Mouse (Mus musculus) layer of hippocampus, adult 8-10 months (tissue): ENCODE data around the gene Phlda3. TPM values are rescaled to one million over a fixed set of nuclear protein-coding genes. Genes with fewer than 3 reads are reported as not detected.

ENCODE experiments used
- DNase-seq, 2 experiments: peaks; one replicate each; pipeline ENCODE4 v3.0.0; 2022; ENCODE audit warnings: low spot score in 2 of 2
- total RNA-seq, 4 experiments: library from RNA; stranded (reverse); gene quantifications; 2 replicates each; pipeline ENCODE4 v1.2.4; 2022

Gene Phlda3
- 10 to 100 TPM; 12.4 to 15.9 (median 15.0) TPM for total RNA-seq

DNA sequence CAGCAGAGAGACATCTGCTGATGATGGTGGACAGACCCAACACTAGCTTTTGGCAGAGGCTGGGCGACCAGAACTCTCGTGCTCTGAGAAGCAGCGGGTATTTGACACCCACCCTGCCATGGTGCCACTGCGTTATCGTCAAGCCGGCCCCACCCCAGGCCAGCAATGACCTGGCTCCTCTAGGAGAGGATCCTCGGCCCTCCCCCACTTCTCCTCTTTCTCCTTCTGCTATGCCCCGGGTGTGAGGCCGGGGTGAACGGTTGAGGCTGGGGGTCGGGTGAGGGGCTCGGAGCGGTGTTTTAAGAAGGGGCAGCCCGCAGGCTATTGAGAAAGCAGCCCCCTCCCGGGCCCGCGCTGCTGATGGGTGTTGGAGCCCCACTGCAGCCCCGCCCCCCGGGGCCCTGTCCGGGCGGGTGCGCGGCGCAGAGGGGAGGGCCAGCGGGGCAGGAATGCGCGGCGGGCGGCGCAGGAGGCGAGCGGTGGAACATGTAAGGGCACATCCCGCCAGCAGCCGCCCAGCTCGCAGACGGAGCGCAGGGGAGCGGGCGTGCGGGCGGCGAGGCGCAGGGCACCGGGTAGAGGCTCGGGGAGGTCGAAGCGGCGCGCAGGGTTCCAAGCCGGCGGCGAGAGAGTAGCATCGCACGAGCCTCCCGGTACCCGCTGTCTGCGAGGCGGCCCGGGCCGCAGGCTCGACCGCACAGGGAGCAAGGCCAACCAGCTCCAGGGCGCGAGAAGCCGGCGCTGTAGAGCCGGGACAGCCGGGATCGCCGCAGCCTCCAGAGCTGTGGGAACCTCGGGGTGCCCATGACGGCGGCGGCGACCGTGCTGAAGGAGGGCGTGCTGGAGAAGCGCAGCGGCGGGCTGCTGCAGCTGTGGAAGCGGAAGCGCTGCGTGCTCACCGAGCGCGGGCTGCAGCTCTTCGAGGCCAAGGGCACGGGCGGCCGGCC, at the start of gene Phlda3:
TSS of gene Phlda3 (plus strand) at position 475 of the 947 bp plus-strand sequence.
- DNase-seq: peak in 1 of 2 experiments; percentile 41

DNA sequence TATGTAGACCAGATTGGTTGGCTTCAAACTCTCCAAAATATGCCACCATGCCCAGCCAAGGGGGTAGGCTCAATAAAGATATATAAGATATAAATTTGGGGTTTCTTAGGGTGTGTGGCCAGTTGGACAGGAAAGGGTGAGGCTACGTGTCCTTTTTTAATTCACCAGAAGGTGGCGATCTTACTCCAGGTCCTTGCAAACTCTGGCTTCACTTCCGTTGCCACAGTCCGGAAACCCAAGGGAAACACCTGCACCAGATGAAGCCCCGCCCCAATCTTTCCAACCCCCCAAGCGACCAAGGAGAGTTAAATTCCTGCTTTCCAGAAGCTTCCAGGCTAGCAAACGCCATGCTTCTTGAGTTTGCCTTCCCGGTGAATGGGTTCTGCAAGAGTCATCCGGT, 46.4 kb upstream of the Phlda3 start:
- DNase-seq: peak in 1 of 2 experiments; percentile 71

DNA sequence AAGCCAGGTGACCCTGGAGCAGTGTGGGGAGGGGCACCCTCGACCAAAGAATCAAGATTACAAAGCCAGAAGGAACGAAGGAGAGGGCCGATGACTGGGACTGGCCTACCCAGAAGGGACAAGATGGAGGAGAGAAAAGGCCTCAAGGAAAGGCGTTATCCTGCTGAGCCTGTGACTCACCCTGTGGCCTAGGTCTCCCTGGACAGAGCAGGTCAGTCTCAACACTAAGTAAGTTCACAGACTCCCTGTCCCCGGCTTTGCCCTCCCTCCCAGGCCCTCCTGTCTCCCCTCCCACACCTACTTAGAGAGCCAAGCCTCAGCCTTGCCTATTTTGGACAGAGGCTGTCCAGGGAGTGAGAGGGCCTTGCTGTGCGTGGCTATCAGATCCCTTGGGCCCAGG, 45.9 kb upstream of the Phlda3 start, which contains the start of gene Csrp1:
TSS of gene Csrp1 (plus strand) at position 79 of the 400 bp plus-strand sequence.
- no peak for DNase-seq

DNA sequence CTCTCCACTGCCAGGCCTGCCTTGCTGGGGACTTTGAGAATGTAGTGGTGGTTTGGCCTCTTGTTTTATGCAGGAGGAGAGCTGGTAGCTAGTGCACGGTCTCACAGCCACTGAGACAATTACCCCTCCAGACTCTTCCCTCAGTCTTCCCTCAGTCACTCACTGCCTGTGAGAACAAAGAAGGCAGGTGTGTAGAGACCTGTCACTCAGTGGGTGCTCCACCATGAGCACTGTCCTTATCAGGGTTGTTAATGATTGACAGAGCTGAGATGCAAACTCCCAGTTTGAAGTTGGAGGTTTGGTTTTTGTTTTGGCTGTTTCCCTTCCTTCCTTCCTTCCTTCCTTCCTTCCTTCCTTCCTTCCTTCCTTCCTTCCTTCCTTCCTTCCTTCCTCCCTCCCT, 42.9 kb upstream of the Phlda3 start:
- DNase-seq: no peak

DNA sequence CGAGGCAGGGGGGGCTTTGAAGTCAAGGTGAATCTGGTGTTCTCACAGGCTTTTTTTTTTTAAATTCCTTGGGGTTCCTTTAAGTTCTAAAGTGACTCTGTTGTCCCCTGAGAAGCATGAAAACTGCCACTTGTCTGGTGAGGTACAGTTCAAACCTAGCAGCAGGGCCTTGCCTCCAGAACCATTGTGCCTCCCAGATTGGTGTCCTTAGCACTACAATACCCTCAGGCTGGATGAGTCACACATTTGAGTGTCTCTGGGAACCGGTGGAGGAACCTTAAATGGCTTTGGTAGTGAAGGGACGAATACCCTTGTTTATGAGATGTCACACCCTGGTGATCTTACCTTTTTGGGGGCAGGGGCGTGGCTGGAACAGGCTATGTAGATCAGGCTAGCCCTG, 41.8 kb upstream of the Phlda3 start:
- no peak for DNase-seq

DNA sequence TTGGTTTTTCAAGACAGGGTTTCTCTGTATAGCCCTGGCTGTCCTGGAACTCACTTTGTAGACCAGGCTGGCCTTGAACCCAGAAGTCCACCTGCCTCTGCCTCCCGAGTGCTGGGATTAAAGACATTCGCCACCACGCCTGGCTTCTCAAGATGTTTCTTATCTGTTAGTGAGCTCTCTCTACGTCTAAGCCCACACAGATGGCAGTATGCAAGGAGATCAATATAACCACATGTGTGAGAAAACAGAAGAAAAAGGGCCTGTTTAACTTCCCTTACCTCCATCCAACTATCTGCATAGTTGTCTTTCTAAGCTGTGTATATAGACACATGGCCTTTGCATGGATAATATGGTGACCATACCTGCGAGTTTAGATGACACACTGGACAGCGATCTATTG, 40.6 kb upstream of the Phlda3 start:
- no peak for DNase-seq

DNA sequence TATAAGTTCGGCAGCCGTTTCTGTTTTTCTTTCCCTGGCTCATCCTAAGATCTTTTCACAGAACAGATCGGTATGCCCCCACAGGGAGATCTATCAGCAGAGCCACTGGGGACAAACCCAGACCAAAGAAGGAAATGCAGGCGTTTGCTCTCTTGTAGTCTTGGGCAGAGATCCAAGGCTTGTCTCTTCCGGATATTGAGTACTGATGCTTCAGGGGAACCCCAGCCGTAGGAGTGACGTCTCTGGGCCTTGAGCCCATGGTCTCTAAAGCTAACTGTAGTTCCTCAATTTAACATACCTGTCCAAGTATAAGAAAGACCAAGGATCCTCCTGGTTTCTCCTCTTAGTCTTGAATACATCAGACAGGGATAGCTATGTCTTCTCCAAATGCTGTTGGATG, 40.0 kb upstream of the Phlda3 start:
- no peak for DNase-seq

DNA sequence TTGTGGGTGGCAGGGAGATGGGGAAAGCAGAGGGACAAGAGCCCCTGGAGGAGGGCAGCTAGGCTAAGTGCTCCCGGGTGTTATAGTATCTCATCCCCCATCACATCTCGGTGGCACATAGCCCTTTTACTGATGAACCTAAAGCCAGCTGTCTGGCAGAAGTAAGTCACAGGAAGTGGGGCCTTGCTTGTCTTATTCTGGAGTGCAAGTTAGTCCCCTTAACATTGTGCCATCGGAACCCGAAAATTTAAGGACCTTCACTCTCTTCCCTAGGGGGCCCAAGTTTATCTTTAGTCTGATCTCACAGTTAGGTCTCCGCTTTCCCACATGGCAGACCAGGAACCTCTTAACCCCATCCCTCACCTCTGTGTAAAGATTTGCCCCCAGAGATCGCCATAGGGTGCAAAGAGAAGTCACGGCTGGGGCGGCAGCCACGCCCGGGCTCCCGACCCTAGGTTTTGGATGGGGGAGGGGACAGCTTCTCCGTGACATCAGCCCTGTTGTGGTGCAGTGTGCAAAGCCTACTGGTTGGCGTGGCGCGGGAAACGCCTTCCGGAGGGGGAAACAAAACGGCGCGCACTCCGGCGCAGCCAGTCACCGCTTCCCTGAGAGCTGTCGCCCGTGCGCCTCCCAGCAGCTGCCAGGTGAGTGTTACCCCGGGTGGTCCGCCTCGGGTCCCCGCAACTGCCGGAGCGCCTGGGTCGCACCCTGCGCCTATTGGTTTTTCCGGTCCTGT, 37.1 kb upstream of the Phlda3 start:
- DNase-seq: peak; percentile 84

DNA sequence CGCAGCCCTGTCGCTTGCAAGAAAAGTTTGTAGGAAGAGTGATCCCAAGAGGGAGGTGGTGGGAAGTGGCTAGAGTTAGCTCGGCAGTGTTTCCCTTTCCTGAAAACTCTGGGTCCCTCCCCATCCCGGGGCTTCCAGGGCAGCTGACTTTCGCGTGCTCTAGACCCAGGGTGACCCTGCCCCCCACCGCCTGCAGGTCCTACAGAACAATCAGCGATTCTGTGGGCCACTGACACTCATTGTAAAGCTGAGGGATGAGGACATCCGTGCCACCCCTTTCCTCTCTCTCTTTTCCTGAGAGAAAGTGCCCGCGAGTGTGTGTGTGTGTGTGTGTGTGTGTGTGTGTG, 36.6 kb upstream of the Phlda3 start:
- DNase-seq: peak; percentile 46 to 71

DNA sequence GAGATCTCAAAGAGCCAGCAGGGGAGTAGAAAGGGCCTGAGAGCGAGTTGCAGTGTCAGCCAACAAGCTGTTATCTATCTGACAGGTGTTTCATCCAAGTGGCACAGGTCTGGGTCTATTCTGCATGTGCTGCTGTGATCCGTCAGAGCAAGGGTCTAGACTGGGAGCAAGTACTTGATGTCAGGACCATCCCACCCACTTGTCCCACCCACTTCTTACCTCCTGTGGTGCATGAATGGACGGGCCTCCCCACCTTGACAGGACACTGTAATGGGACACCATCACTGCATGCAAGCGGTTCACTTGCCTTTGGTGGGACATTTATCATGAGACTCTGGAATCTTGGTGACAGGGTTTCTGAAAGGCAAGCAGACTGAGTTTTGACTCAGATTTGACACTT, 36.1 kb upstream of the Phlda3 start:
- no peak for DNase-seq

DNA sequence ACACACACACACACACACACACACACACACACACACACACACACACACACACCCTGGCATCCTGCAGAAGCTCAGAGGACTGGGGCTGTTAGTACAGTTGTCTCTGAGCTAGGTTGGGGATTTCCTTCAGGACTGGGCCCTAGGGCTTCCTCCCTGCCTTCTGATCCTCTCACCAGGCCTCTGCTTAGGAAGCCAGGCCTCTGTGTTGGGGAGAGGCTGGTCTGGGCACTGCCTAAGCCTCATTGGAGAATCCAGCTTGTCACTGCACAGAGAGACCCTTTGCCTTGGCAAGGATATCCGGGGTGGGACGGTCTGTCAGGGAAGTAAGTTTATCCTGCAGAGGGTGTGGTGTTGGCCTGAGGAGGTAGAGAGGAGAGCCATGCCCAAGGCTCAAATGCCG, 35.6 kb upstream of the Phlda3 start:
- no peak for DNase-seq

DNA sequence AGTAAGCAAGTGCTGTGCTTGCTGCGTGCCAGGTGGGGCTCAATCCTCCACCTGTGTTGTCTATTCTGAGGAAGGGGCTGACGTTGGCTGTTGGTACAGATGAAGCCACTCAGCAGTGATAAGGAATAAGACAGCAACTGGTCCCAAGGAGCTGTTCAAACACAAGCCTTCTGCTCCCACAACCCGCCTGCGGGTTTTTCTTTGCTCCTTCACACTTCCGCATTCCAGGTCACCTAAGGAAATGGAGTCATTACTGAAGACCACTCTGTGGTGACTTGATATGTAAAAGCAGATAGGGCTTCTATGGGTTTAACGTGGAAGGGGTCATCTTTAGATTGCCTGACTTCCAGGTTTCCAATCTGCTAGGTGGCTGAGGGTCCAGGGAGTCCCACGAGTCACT, 34.5 kb upstream of the Phlda3 start:
- no peak for DNase-seq

DNA sequence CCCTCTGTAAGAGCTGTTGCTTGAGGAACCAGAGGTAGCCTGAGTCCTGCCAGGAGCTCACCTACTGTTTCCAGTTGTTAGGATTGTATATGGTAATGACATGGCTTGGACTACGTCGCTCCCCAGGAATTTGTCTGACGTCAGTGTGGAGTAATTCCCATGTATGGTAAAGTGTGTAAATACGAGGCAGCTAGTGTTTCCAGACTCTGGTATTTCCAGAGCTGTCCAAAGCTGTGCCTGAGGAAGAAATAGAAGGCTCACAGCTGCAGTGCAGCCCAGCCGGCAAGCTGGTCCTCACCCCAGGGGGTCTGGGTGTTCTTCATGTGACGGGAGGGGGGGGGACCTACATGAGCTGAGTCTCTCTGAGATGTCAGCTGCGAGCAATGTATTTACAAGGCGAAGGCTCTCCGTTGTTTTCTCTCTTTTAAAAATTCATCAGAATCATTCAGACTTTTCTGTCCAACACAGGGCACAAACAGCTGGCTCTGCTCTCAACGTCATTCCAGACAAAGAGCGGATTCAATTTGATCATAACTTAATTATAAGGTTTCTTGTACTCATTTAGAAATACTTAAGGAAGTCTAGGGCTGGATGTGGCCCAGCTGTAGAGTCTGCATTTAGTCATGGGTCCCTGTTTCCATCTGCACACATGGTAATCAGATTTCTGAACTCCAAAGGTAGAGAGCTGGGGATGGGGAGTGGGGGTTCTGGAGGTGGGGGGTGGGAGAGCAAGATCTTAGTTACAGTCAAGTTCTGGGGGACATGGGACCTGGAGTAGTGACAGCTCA, 33.8 kb upstream of the Phlda3 start:
- no peak for DNase-seq

DNA sequence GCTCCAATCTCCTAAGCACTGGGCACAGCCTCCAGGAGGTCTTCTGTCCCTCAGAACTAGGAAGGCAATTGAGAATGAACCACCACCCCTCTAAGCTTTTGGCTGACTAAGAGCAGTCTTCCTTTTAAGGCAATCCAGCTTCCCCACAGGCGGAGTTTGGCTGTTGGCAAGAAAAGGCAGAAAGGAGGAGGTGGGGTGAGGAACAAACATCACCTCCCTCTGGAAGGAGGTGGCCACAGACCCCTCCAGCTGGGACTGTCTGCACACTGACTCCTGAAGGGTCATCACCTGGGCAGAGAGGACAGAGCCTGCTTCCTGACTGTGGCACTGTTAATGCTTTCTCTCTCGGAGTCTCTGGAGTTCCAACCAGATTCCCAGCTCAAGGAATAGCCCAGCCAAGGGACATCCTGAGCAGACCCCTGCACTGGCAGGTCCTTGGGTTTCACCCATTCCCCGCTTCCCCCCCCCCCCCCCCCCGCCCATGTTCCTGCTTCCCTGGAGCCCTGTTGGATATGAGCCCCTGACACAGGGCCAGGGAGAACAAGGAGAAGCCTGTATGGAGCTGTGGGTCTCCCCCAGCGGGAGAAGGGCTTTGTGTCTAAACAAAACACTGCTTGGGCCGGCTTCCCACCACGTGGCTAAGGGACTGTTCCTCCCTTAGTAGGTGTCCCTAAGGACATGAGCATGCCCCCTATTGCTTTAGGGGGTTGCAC, 31.5 kb upstream of the Phlda3 start:
- peak; percentile 73 to 86 for DNase-seq

DNA sequence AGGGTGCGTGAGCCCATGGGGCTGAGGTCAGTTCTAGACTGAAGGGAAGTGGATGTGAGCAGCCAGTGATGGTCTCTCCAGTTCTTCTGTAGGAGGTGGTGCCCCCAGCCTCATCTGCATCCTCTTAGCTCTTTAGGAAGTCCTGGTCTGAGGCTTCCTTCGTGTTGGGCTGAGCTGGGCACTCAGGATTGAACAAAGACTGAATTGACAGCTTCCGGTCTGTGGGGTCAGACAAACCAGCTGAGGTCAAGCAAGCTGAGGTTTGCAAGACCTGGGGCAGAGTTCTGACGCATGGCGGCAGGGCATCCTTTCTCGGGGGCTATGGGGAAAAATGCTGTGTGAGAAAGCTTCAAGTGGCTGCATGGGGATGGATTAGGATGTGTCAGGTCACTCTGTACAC, 30.5 kb upstream of the Phlda3 start:
- no peak for DNase-seq

DNA sequence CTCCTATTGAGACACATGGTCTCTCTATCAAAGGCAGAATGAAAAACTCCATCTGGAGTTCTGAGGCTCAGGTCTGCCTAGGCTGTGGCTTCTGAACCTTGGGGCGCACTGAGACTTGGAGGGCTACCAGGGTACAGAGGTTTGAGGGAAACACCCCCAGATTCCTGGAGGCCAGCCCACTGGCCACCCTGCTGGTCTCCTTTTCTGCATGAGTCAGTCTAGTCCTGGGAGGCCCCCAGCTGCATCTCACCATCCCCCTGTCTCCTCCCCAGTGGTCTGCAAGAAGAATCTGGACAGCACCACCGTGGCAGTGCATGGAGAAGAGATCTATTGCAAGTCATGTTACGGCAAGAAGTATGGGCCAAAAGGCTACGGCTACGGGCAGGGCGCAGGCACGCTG, 20.9 kb upstream of the Phlda3 start:
- no peak for DNase-seq

DNA sequence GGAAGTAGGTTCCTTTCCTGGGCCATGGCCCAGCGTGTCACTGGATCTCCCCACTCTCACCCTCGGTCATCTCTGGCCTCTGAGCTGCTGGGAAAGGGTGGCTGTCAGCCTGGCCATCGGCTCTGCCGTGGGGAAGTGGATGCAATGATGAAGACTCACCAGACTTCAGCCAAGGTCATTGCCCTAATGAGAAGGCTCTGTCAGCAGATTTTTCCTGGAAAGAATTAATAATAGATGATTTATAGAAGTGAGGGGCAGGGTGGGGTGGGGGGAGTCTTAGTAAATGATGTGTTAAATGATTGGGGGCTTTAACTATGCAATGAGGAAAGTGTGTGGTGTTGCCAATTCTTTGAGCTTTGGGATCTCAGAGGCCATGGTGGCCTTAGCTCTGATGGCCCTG, 19.7 kb upstream of the Phlda3 start:
- DNase-seq: no peak

DNA sequence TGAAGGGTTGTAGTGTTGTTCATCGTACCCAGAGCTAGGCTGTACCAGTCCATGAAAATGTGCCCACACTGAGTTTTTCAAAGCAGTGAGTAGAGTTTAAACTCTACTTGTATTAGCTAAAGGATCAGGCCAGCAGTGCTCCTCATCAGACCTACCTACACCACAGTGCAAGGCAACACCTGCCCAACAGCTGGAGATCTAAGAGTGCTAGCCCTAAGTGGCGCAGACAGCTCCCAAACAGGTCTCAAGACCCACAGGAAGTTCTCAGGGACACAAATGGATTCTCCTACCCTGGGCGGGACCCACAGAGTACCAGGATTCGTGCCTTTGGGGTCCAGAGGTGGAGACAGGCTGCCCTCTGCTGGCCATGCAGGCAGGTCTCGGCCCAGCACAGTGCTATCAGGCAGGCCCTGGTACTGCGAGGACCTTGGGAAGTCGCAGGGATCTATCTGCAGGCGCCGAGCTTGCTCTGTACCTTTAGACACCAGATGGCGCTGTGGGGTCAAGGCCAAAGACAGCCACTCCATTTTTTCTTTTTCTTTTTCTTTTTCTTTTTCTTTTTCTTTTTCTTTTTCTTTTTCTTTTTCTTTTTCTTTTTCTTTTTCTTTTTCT, 13.1 kb upstream of the Phlda3 start:
- DNase-seq: peak; percentile 87 to 94

DNA sequence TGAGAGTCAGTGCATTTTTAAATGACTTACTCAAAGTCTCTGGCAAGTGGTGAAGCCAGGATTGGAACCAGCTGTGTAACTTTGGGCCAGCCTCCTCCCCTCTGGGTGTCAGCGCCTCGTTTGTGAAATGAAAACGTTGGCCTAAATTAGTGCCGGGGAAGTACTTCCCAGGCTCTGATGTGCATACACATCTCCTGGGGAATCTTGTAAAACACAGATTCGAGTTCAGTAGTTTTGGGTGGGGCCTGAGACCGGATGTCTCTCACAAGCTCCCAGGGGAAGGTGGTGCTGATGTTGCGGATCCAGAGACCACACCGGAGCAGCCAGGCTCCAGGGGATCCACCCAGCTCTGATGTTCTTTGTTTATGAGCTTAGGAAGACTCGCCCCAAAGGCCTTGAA, 10.6 kb upstream of the Phlda3 start:
- no peak for DNase-seq

DNA sequence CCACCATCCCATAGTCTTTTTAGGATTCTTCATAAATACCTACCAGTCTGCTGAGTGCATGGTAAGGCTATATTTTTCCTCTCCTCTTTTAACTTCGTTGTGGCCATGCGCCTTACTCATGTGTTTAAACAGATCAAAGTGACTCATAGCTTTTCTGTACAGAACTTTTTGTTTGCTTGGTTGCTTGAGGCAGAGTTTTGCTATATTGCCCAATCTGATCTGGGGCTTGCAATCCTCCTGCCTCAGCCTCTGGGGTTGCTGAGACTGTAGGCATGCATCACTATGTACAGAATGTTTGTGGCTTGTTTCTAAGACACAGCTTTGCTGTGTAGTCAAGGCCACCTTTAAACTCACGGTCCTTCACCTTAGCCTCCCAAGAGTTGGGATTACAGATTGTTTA, 10.0 kb upstream of the Phlda3 start:
- no peak for DNase-seq

DNA sequence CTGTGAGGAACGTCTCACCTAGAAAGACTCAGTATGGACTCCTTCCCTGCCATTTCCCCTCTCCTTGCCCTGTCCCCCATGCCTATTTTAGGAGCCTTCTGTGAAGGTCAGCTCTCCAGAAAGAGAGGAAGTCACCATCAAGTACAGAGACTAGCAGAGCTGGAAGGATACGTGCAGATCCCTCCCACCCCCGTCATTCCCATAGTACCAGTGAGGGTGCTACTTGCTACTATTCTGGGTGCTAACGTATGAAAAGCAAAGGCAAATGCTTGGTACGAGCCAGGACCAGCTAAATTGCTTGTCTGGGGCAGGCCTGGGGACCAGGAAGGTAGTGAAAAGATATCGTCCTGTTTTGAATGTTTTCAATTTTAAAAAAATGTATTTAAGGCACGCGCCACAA, 8.6 kb upstream of the Phlda3 start:
- no peak for DNase-seq
